Mouse (Mus musculus) urinary bladder, postnatal 10 days (tissue): ENCODE data around the gene Tcea2.

Experiments
- DNase-seq: peaks from one replicate; pipeline ENCODE4 v3.0.0; 2022; ENCODE audit warnings: low spot score

The Tcea2 gene

GRCm38 (mm10) chr2:181714903-181715326 lies 34.8 kb downstream of the Tcea2 start, which contains the start of gene Oprl1:
Gene Oprl1 (plus strand): TSS chr2:181715016.
- no peak for DNase-seq

- DNase-seq: no peak
Observed at GRCm38 (mm10) chr2:181715382-181715781, 35.3 kb downstream of the Tcea2 start.

- DNase-seq: no peak
Observed at GRCm38 (mm10) chr2:181716991-181717390, 36.9 kb downstream of the Tcea2 start.

GRCm38 (mm10) chr2:181720061-181720460 lies 40.0 kb downstream of the Tcea2 start:
- no peak for DNase-seq

- no peak for DNase-seq
Observed at GRCm38 (mm10) chr2:181721200-181721599, 41.1 kb downstream of the Tcea2 start.

- DNase-seq: no peak
Observed at GRCm38 (mm10) chr2:181722213-181722612, 42.1 kb downstream of the Tcea2 start.

- DNase-seq: no peak
Observed at GRCm38 (mm10) chr2:181727659-181728262, 47.7 kb downstream of the Tcea2 start.

- DNase-seq: no peak
Observed at GRCm38 (mm10) chr2:181730051-181730450, 49.9 kb downstream of the Tcea2 start.
